Mouse (Mus musculus) heart, embryonic 10.5 days (tissue): ENCODE measurements around the gene Pcnp. TPM values are rescaled to one million over a fixed set of nuclear protein-coding genes. Genes with fewer than 3 reads are reported as not detected.

Source experiments
- DNase-seq: peaks from one replicate; pipeline ENCODE4 v3.0.0-alpha.2; 2017; ENCODE audit warnings: low spot score
- H3K27ac ChIP-seq: fragments of 300-500 bp; sonication (generic); 2 replicates; pipeline ENCODE4 v1.5.1; 2016; ENCODE audit warnings: mild to moderate bottlenecking
- H3K27me3 ChIP-seq: fragments of 300-500 bp; sonication (generic); 2 replicates; pipeline ENCODE4 v1.6.1; 2016; ENCODE audit warnings: mild to moderate bottlenecking; ENCODE audit not compliant: poor library complexity, insufficient read depth, severe bottlenecking
- H3K36me3 ChIP-seq: fragments of 300-500 bp; sonication (generic); 2 replicates; pipeline ENCODE4 v1.6.1; 2016; ENCODE audit warnings: mild to moderate bottlenecking, moderate library complexity
- H3K4me1 ChIP-seq: fragments of 300-500 bp; sonication (generic); 2 replicates; pipeline ENCODE4 v1.6.1; 2016; ENCODE audit warnings: mild to moderate bottlenecking
- H3K4me3 ChIP-seq: fragments of 300-500 bp; sonication (generic); 2 replicates; pipeline ENCODE4 v1.5.1; 2016; ENCODE audit warnings: mild to moderate bottlenecking, moderate library complexity
- H3K9me3 ChIP-seq: fragments of 300-500 bp; sonication (generic); 2 replicates; pipeline ENCODE4 v1.6.1; 2016; ENCODE audit warnings: mild to moderate bottlenecking, moderate library complexity
- WGBS: fragments of 180-500 bp; shearing (Covaris S2); methylation state at CpG from one replicate; pipeline ENCODE4 v1.1.7; 2016; 5-methylcytosine and 5-hydroxymethylcytosine counted together
- polyA plus RNA-seq: library from polyadenylated mRNA; unstranded; fragments of >200 nt; fragmentation: Nextera tagmentation; extraction: Ambion mirVana; gene quantifications from 2 replicates; pipeline ENCODE4 v1.2.1, GENCODE M21; 2016

Pcnp gene
- polyA plus RNA-seq, 1 experiment from 2014 or later = 211 TPM

GRCm38 (mm10) chr16:56019660-56020059, 9.9 kb downstream of the Pcnp start:
- Histone ChIP-seq H3K4me1 (no peaks in the 10 kb centered on the region), H3K27me3 (no peaks in the 10 kb centered on the region), H3K27ac (no peak overlapping the region), H3K9me3 (no peaks in the 10 kb centered on the region), H3K4me3 (no peak overlapping the region), H3K36me3 (peaks cover 60% of the 10 kb centered on the region)
- DNase-seq = peak; percentile 54
- WGBS = 94% methylated on average over 7 of the region's 7 CpGs

GRCm38 (mm10) chr16:56014076-56014475, 15.5 kb downstream of the Pcnp start:
- no peaks in the 10 kb centered on the region for H3K9me3 ChIP-seq
- DNase-seq = no peak
- H3K4me3 ChIP-seq = no peak overlapping the region
- no peak overlapping the region for H3K27ac ChIP-seq
- no peaks in the 10 kb centered on the region for H3K4me1 ChIP-seq
- WGBS = 89% methylated on average over 7 of the region's 7 CpGs
- no peaks in the 10 kb centered on the region for H3K27me3 ChIP-seq
- H3K36me3 ChIP-seq = peaks cover 57% of the 10 kb centered on the region

- peaks cover 47% of the 10 kb centered on the region for H3K36me3 ChIP-seq
- H3K27ac ChIP-seq = no peak overlapping the region
- H3K9me3 ChIP-seq = no peaks in the 10 kb centered on the region
- WGBS = 88% methylated on average over 10 of the region's 10 CpGs
- H3K4me1 ChIP-seq = no peaks in the 10 kb centered on the region
- H3K27me3 ChIP-seq = no peaks in the 10 kb centered on the region
- DNase-seq = no peak
- no peak overlapping the region for H3K4me3 ChIP-seq
Measured at GRCm38 (mm10) chr16:56012789-56013743, 16.5 kb downstream of the Pcnp start.

GRCm38 (mm10) chr16:56008862-56009261, 20.7 kb downstream of the Pcnp start:
- WGBS = 93% methylated on average over 1 of the region's 1 CpGs
- Histone ChIP-seq H3K36me3 (peaks cover 57% of the 10 kb centered on the region), H3K9me3 (no peaks in the 10 kb centered on the region), H3K27ac (no peak overlapping the region), H3K27me3 (no peaks in the 10 kb centered on the region), H3K4me1 (no peaks in the 10 kb centered on the region), H3K4me3 (no peak overlapping the region)
- no peak for DNase-seq

- 93% methylated on average over 11 of the region's 11 CpGs for WGBS
- no peaks in the 10 kb centered on the region for H3K4me1 ChIP-seq
- no peaks in the 10 kb centered on the region for H3K27me3 ChIP-seq
- H3K9me3 ChIP-seq = no peaks in the 10 kb centered on the region
- H3K4me3 ChIP-seq = no peak overlapping the region
- no peak for DNase-seq
- peaks cover 56% of the 10 kb centered on the region for H3K36me3 ChIP-seq
- H3K27ac ChIP-seq = no peak overlapping the region
Measured at GRCm38 (mm10) chr16:56006798-56007197, 22.7 kb downstream of the Pcnp start.

GRCm38 (mm10) chr16:55994235-55994634, 35.3 kb downstream of the Pcnp start:
- Histone ChIP-seq H3K36me3 (peaks cover 46% of the 10 kb centered on the region), H3K27me3 (no peaks in the 10 kb centered on the region), H3K9me3 (no peaks in the 10 kb centered on the region), H3K27ac (no peak overlapping the region), H3K4me1 (no peaks in the 10 kb centered on the region), H3K4me3 (no peak overlapping the region)
- 93% methylated on average over 2 of the region's 2 CpGs for WGBS
- DNase-seq = no peak

- Histone ChIP-seq H3K9me3 (no peaks in the 10 kb centered on the region), H3K27me3 (no peaks in the 10 kb centered on the region), H3K27ac (no peak overlapping the region), H3K36me3 (peaks cover 44% of the 10 kb centered on the region), H3K4me3 (no peak overlapping the region), H3K4me1 (no peaks in the 10 kb centered on the region)
- WGBS = 91% methylated on average over 4 of the region's 4 CpGs
- DNase-seq = no peak
Measured at GRCm38 (mm10) chr16:55990311-55990710, 39.2 kb downstream of the Pcnp start.

GRCm38 (mm10) chr16:55986001-55986400, 43.5 kb downstream of the Pcnp start:
- H3K36me3 ChIP-seq = peaks cover 45% of the 10 kb centered on the region
- 90% methylated on average over 3 of the region's 3 CpGs for WGBS

GRCm38 (mm10) chr16:55974903-55975285, 54.6 kb downstream of the Pcnp start:
- Histone ChIP-seq H3K9me3 (no peaks in the 10 kb centered on the region), H3K4me3 (peak overlapping the region; percentile 98), H3K27ac (peak overlapping the region; percentile 88; the same call in 1 of the 2 replicates), H3K36me3 (peaks cover 31% of the 10 kb centered on the region), H3K4me1 (peaks cover 12% of the 10 kb centered on the region; the same call in 1 of the 2 replicates), H3K27me3 (no peaks in the 10 kb centered on the region)
- WGBS = 12% methylated on average over 14 of the region's 14 CpGs
- no peak for DNase-seq

More at GRCm38 (mm10) chr16:55986001-55986400, 43.5 kb downstream of the Pcnp start:
- no peak for DNase-seq
- Histone ChIP-seq H3K27ac (no peak overlapping the region), H3K4me1 (no peaks in the 10 kb centered on the region), H3K27me3 (no peaks in the 10 kb centered on the region), H3K4me3 (no peak overlapping the region), H3K9me3 (no peaks in the 10 kb centered on the region)

- DNase-seq = peak; percentile 96
- Histone ChIP-seq H3K36me3 (peaks cover 36% of the 10 kb centered on the region), H3K27me3 (no peaks in the 10 kb centered on the region), H3K9me3 (no peaks in the 10 kb centered on the region), H3K4me1 (peaks cover 12% of the 10 kb centered on the region; the same call in 1 of the 2 replicates), H3K4me3 (peak overlapping the region; percentile 98), H3K27ac (peak overlapping the region; percentile 88)
- under 1% methylated on average over 55 of the region's 55 CpGs for WGBS
Measured at GRCm38 (mm10) chr16:55974256-55974902, 55.2 kb downstream of the Pcnp start.

- peak within 1 kb of the TSS; percentile 98 for H3K4me3 ChIP-seq
- peaks cover 44% of the 10 kb centered on the region for H3K36me3 ChIP-seq
- under 1% methylated on average over 78 of the region's 86 CpGs for WGBS
- DNase-seq = peak; percentile 99
- H3K4me1 ChIP-seq = peaks cover 12% of the 10 kb centered on the region; the same call in 1 of the 2 replicates
- H3K27me3 ChIP-seq = no peaks in the 10 kb centered on the region
- H3K9me3 ChIP-seq = no peaks in the 10 kb centered on the region
- H3K27ac ChIP-seq = peak within 1 kb of the TSS; percentile 88
Measured at GRCm38 (mm10) chr16:55973431-55974255, 55.9 kb downstream of the Pcnp start, which contains the start of gene Zbtb11. Zbtb11 (plus strand) TSS chr16:55973883.

GRCm38 (mm10) chr16:55972626-55973201, 56.8 kb downstream of the Pcnp start:
- H3K27me3 ChIP-seq = no peaks in the 10 kb centered on the region
- peak overlapping the region; percentile 88; the same call in 1 of the 2 replicates for H3K27ac ChIP-seq
- H3K9me3 ChIP-seq = no peaks in the 10 kb centered on the region
- peaks cover 12% of the 10 kb centered on the region; the same call in 1 of the 2 replicates for H3K4me1 ChIP-seq
- H3K4me3 ChIP-seq = peak overlapping the region; percentile 98
- DNase-seq = no peak
- peaks cover 41% of the 10 kb centered on the region for H3K36me3 ChIP-seq
- 52% methylated on average over 10 of the region's 10 CpGs for WGBS
